Mouse (Mus musculus): ENCODE results near the gene Tuba1a. TPM values are rescaled to one million over a fixed set of nuclear protein-coding genes. Genes with fewer than 3 reads are reported as not detected.
"Not testable (repeated sequence)": the region's sequence is repeated elsewhere in the genome, so short reads cannot be mapped to it uniquely, and the experiment has no call there.

The Tuba1a gene
- polyA plus RNA-seq, 1 experiment from 2014 or later, result 1,118 TPM

- H3K36me3 ChIP-seq, result no peaks in the 10 kb centered on the region
- H3K4me1 ChIP-seq (replicated peaks), result peaks cover 5% of the 10 kb centered on the region
- no peak overlapping the region for H3K9ac ChIP-seq
- H3K9me3 ChIP-seq (replicated peaks), result no peaks in the 10 kb centered on the region
- no peaks in the 10 kb centered on the region for H3K27me3 ChIP-seq (replicated peaks)
- no peak for ATAC-seq (ENCODE audit: insufficient number of reproducible peaks, low FRiP score)
- no peak overlapping the region for H3K4me2 ChIP-seq
- 82% methylated on average over 5 of the region's 5 CpGs for WGBS
- H3K27ac ChIP-seq (ENCODE audit: poor library complexity, severe bottlenecking), result no peak overlapping the region
- H3K4me3 ChIP-seq, result no peak overlapping the region
Observed at GRCm38 (mm10) chr15:98921510-98921909, 32.0 kb downstream of the Tuba1a start.

GRCm38 (mm10) chr15:98918499-98918895 lies 35.0 kb downstream of the Tuba1a start:
- not testable (repeated sequence) for H3K9me3 ChIP-seq (replicated peaks); ATAC-seq (ENCODE audit: insufficient number of reproducible peaks, low FRiP score); H3K27me3 ChIP-seq (replicated peaks)
- peak overlapping the region; percentile 96 for H3K27ac ChIP-seq (ENCODE audit: poor library complexity, severe bottlenecking)
- peak overlapping the region; percentile 83 for H3K4me3 ChIP-seq
- peak overlapping the region; percentile 74 for H3K9ac ChIP-seq
- 24% methylated on average over 8 of the region's 8 CpGs for WGBS
- peaks cover 10% of the 10 kb centered on the region for H3K36me3 ChIP-seq
- peaks cover 22% of the 10 kb centered on the region for H3K4me1 ChIP-seq (replicated peaks)
- peak overlapping the region; percentile 79 for H3K4me2 ChIP-seq

DNA sequence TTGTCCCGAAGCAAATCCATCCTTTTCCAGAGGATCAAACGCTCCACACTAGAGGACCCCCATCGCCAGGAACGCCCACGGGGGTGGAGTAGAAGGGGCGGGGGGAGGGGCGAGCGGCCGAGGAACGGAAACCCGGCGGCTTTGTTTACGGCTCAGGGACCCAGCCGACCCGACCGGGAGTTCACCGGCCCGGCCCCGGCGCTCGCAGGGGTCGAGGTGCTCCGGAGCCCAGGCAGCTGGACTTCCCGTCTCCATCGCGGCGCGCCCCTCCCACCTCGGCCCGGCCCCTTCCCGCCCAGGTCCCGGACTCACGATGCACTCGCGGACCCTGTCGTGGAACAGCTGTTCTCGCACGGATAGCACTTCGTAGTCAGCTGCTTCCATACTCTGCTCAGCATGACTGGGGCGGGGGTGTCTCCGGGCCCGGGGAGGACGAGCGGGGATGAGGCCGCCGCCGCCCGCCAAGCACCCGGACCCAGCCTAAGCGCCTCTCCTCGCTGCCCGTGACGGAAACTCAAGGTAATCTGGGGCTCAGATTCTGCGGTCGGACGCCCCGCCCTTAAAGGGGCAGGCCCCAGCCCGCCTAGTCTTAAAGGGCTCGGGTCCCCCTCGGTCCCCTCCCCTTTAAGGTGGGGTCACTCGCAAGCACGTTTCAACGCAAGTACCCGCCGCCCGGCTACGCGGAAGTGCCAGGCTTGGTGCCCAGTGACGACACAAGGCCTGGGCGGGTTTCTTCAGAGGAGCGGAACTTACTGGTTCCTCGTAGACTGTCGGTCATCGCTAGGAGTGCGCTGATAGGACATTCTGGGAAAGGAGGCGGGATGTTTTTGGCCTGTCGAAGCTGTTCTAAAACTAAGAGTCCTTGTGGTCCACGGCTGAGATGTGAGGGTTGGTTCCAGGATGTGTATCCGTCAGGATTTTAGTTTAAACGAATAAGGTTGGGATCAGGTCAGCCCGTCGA lies 35.7 kb downstream of the Tuba1a start, which contains the start of gene Lmbr1l:
Lmbr1l (minus strand) TSS at position 694 of the 961 bp plus-strand sequence.
- Histone ChIP-seq H3K36me3 (peaks cover 17% of the 10 kb centered on the region), H3K4me2 (peak within 1 kb of the TSS; percentile 79), H3K27ac (ENCODE audit: poor library complexity, severe bottlenecking) (peak within 1 kb of the TSS; percentile 96), H3K27me3 (replicated peaks) (no peaks in the 10 kb centered on the region), H3K4me3 (peak within 1 kb of the TSS; percentile 83), H3K4me1 (replicated peaks) (peaks cover 22% of the 10 kb centered on the region), H3K9me3 (replicated peaks) (no peaks in the 10 kb centered on the region), H3K9ac (peak within 1 kb of the TSS; percentile 84)
- under 1% methylated on average over 82 of the region's 82 CpGs for WGBS
- peak; percentile 97 for ATAC-seq (ENCODE audit: insufficient number of reproducible peaks, low FRiP score)

DNA sequence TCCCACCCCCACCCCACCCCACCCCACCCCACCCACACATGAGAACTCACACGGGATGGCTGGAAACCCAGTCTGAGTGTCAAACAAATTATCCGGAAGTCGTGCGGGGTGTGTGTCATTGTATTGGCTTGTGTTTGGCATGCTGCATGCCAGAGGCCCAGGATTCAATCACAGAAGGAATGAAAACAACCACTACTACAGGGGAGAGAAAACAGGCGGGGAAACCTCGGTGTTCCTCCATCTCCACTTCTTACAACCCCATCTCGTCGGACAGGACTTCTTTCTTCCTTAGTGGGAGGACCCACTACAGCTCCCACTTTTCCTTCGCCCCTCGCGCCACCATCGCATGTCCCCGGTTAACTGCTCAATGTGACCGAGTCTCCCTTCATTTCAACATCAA lies 36.4 kb downstream of the Tuba1a start:
- no peak for ATAC-seq (ENCODE audit: insufficient number of reproducible peaks, low FRiP score)
- Histone ChIP-seq H3K9me3 (replicated peaks) (no peaks in the 10 kb centered on the region), H3K27ac (ENCODE audit: poor library complexity, severe bottlenecking) (peak overlapping the region; percentile 96), H3K9ac (peak overlapping the region; percentile 84), H3K4me1 (replicated peaks) (peaks cover 22% of the 10 kb centered on the region), H3K4me3 (peak overlapping the region; percentile 83), H3K4me2 (peak overlapping the region; percentile 79), H3K36me3 (peaks cover 25% of the 10 kb centered on the region), H3K27me3 (replicated peaks) (no peaks in the 10 kb centered on the region)
- WGBS, result under 1% methylated on average over 14 of the region's 14 CpGs

GRCm38 (mm10) chr15:98916016-98916415 lies 37.5 kb downstream of the Tuba1a start:
- Histone ChIP-seq H3K4me1 (replicated peaks) (peaks cover 22% of the 10 kb centered on the region), H3K4me2 (peak overlapping the region; percentile 79), H3K9me3 (replicated peaks) (no peaks in the 10 kb centered on the region), H3K4me3 (0 out of 2 replicates have a peak overlapping the region, but pooled peaks have one; percentile 83), H3K27ac (ENCODE audit: poor library complexity, severe bottlenecking) (no peak overlapping the region), H3K9ac (peak overlapping the region; percentile 84; the same call in 1 of the 2 replicates), H3K36me3 (peaks cover 35% of the 10 kb centered on the region), H3K27me3 (replicated peaks) (no peaks in the 10 kb centered on the region)
- 87% methylated on average over 4 of the region's 4 CpGs for WGBS
- ATAC-seq (ENCODE audit: insufficient number of reproducible peaks, low FRiP score), result no peak

DNA sequence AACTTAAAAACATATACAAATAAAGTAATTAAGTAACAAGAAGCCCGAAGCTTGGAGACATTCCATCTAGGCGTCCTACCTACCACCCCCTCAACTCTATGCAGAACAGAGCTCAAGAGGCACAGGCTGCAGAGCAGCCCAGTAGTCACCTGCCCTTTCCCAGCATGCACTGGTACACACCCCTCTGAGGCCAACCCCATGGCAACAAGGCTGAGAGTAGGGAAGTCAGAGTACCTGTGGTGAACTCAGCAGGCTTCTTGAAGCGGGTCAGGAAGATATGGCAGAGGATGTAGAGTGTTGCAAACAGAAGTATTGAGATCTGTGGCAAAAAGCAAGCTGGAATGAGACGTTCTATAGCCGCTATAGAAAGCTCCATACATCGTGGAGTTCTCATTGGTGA lies 38.6 kb downstream of the Tuba1a start:
- no peak overlapping the region for H3K4me2 ChIP-seq
- 91% methylated on average over 6 of the region's 6 CpGs for WGBS
- no peak for ATAC-seq (ENCODE audit: insufficient number of reproducible peaks, low FRiP score)
- H3K9me3 ChIP-seq (replicated peaks), result no peaks in the 10 kb centered on the region
- no peak overlapping the region for H3K4me3 ChIP-seq
- H3K36me3 ChIP-seq, result peaks cover 46% of the 10 kb centered on the region
- no peak overlapping the region for H3K27ac ChIP-seq (ENCODE audit: poor library complexity, severe bottlenecking)
- H3K4me1 ChIP-seq (replicated peaks), result peaks cover 22% of the 10 kb centered on the region
- H3K27me3 ChIP-seq (replicated peaks), result no peaks in the 10 kb centered on the region
- no peak overlapping the region for H3K9ac ChIP-seq

DNA sequence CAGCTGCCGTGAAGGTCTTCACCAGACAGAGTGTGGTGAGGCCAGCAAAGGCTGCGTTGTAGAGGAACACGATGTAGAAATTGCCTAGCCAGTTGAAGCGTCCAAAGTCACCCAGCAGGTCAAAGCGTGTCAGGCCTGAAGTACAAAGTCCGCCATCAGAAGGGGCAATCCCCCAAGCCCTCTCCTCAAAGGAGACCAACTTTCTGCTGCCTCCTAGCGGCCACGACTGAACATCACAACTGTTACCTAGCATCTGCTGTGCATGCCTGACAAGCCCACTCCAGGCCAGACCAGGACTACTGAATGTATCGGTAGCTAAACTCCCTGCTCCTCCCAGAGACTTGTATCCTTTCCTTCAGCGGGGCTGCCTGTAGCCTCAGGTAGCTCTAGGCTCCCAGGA lies 48.8 kb downstream of the Tuba1a start:
- no peaks in the 10 kb centered on the region for H3K9me3 ChIP-seq (replicated peaks)
- no peaks in the 10 kb centered on the region for H3K27me3 ChIP-seq (replicated peaks)
- H3K27ac ChIP-seq (ENCODE audit: poor library complexity, severe bottlenecking), result no peak overlapping the region
- no peak for ATAC-seq (ENCODE audit: insufficient number of reproducible peaks, low FRiP score)
- WGBS, result 27% methylated on average over 10 of the region's 10 CpGs
- H3K4me2 ChIP-seq, result no peak overlapping the region
- no peaks in the 10 kb centered on the region for H3K4me1 ChIP-seq (replicated peaks)
- H3K4me3 ChIP-seq, result no peak overlapping the region
- no peak overlapping the region for H3K9ac ChIP-seq
- H3K36me3 ChIP-seq, result peaks cover 63% of the 10 kb centered on the region

DNA sequence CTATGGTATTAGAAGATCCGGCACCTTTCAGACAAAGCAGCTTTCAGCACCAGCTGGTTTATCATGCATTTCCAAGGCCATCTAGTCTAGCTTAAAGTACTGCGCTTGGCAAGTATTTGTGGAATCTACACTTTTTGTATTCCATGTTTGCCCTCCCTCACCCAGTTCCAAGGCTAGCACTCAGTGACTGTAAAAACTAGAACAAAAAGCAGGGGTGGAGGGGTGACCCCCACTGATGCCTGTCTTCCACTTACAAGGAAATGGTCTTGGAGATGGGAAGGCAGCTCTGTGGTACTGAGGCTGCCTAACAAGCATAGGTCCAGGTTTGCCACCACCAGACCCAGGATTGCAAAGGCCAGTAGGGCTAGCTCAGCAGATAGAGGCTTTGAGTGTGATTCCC lies 50.9 kb downstream of the Tuba1a start:
- H3K9ac ChIP-seq, result no peak overlapping the region
- H3K36me3 ChIP-seq, result peaks cover 42% of the 10 kb centered on the region
- H3K27ac ChIP-seq (ENCODE audit: poor library complexity, severe bottlenecking), result no peak overlapping the region
- peaks cover 16% of the 10 kb centered on the region for H3K27me3 ChIP-seq (replicated peaks)
- WGBS, result 81% methylated on average over 2 of the region's 2 CpGs
- H3K9me3 ChIP-seq (replicated peaks), result no peaks in the 10 kb centered on the region
- no peak overlapping the region for H3K4me3 ChIP-seq
- peaks cover 11% of the 10 kb centered on the region for H3K4me1 ChIP-seq (replicated peaks)
- H3K4me2 ChIP-seq, result no peak overlapping the region
- ATAC-seq (ENCODE audit: insufficient number of reproducible peaks, low FRiP score), result no peak

GRCm38 (mm10) chr15:98901530-98901929 lies 52.0 kb downstream of the Tuba1a start:
- no peak for ATAC-seq (ENCODE audit: insufficient number of reproducible peaks, low FRiP score)
- WGBS, result 69% methylated on average over 1 of the region's 1 CpGs
- H3K4me1 ChIP-seq (replicated peaks), result peaks cover 20% of the 10 kb centered on the region
- peaks cover 27% of the 10 kb centered on the region for H3K27me3 ChIP-seq (replicated peaks)
- peaks cover 32% of the 10 kb centered on the region for H3K36me3 ChIP-seq
- no peak overlapping the region for H3K9ac ChIP-seq
- no peak overlapping the region for H3K4me2 ChIP-seq
- H3K9me3 ChIP-seq (replicated peaks), result no peaks in the 10 kb centered on the region
- H3K27ac ChIP-seq (ENCODE audit: poor library complexity, severe bottlenecking), result no peak overlapping the region
- H3K4me3 ChIP-seq, result no peak overlapping the region
